Mouse (Mus musculus): Measurements from ENCODE around the gene Slc7a14. TPM values are rescaled to one million over a fixed set of nuclear protein-coding genes. Genes with fewer than 3 reads are reported as not detected.
A peak's percentile ranks its signal among the peaks of the same experiment; 100 is the strongest.

The Slc7a14 gene
- total and polyA plus RNA-seq, 3 experiments = 0.03 to 0.14 (median 0.12) TPM

DNA sequence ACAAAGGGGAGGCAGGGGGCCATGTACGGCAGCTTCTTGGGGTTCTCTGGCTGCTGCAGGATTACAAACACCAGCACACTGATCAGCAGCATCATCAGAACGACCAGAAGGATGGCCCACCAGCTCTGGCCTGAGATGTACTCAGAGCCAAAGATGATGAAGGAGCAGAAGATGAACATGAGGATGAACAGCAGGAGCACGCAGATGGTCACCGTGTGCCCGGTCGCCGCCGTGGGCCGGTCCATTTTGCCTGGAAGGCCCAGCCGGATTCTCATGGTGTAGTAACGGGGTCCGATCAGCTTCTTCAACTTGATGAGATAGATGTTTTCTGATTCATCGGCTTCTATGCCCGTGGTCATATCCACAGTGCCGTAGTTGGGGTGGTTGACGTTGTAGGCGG is 86.6 kb downstream of the Slc7a14 start:
- no peak for TF ChIP-seq POLR2A (IDR thresholded peaks at IDR 0.05; ENCODE audit: insufficient read depth, low read depth, low read length)
- TF ChIP-seq CTCF (IDR thresholded peaks at IDR 0.05) = no peak
- no peak for TF ChIP-seq EP300 (IDR thresholded peaks at IDR 0.05; ENCODE audit: insufficient read depth, low read depth, low read length)
- H3K4me1 ChIP-seq (ENCODE audit: control insufficient read depth, insufficient read depth, low read length) = no peaks in the 10 kb centered on the region
- 93% methylated on average over 17 of the region's 17 CpGs for WGBS
- H3K79me2 ChIP-seq (replicated peaks; ENCODE audit: control insufficient read depth, insufficient read depth, low read length) = no peaks in the 10 kb centered on the region
- H3K36me3 ChIP-seq (ENCODE audit: control insufficient read depth, insufficient read depth, low read length) = no peaks in the 10 kb centered on the region
- H3K27ac ChIP-seq = no peak overlapping the region
- no peak for DNase-seq
- H3K27me3 ChIP-seq (ENCODE audit: control insufficient read depth, insufficient read depth, low read length) = no peaks in the 10 kb centered on the region
- no peak overlapping the region for H3K4me3 ChIP-seq
- H3K9ac ChIP-seq (ENCODE audit: low read depth, low read length) = no peak overlapping the region
- intact Hi-C loops (cut with DNase I) = no loop called here

DNA sequence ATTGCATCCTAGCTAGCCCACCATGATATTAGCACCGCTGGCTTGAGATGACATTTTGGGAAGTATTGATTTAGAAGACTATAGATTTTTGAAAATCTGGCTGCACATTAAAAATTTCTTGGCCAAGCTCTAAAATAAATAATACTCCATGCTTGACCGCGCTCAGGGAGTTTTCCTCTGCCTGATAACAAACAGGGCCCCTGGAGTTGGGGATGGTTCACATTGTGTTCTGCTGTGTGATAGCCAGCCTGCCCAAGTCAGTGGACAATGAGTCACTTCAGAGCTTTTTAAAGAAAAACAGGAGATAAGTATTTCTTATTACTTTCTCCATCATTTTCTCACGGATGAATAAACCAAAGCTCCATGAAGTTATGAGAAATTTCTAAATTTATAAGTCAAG is 90.1 kb downstream of the Slc7a14 start:
- no peak for TF ChIP-seq POLR2A (IDR thresholded peaks at IDR 0.05; ENCODE audit: insufficient read depth, low read depth, low read length)
- DNase-seq = no peak
- Histone ChIP-seq H3K79me2 (replicated peaks; ENCODE audit: control insufficient read depth, insufficient read depth, low read length) (no peaks in the 10 kb centered on the region), H3K27me3 (ENCODE audit: control insufficient read depth, insufficient read depth, low read length) (no peaks in the 10 kb centered on the region), H3K4me1 (ENCODE audit: control insufficient read depth, insufficient read depth, low read length) (no peaks in the 10 kb centered on the region), H3K27ac (no peak overlapping the region), H3K9ac (ENCODE audit: low read depth, low read length) (no peak overlapping the region), H3K36me3 (ENCODE audit: control insufficient read depth, insufficient read depth, low read length) (no peaks in the 10 kb centered on the region), H3K4me3 (no peak overlapping the region)
- intact Hi-C loops (cut with DNase I) = no loop called here
- 49% methylated on average over 4 of the region's 4 CpGs for WGBS

DNA sequence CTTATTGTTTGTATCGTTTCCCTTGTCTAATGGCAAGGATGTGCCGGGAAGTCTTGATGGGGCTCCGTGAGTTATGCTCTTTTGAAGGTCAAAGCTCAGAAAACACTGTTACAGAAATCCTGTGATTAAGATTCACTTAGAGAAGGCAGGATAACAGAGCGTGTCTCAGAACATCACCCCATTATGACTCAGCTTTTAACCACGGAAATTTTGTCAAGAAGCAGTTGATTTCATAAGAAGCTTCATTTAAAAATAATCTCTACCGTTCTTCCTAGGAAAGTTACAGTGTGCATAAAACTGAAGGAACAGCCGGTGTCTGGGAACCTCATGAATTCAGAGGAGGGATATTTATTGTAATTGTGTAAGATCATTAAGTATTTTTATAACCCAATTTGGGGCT is 90.7 kb downstream of the Slc7a14 start:
- intact Hi-C loops (cut with DNase I) = no loop called here
- Histone ChIP-seq H3K9ac (ENCODE audit: low read depth, low read length) (no peak overlapping the region), H3K27ac (no peak overlapping the region), H3K27me3 (ENCODE audit: control insufficient read depth, insufficient read depth, low read length) (no peaks in the 10 kb centered on the region), H3K4me3 (no peak overlapping the region), H3K36me3 (ENCODE audit: control insufficient read depth, insufficient read depth, low read length) (no peaks in the 10 kb centered on the region), H3K79me2 (replicated peaks; ENCODE audit: control insufficient read depth, insufficient read depth, low read length) (no peaks in the 10 kb centered on the region), H3K4me1 (ENCODE audit: control insufficient read depth, insufficient read depth, low read length) (no peaks in the 10 kb centered on the region)
- TF ChIP-seq EP300 (IDR thresholded peaks at IDR 0.05; ENCODE audit: insufficient read depth, low read depth, low read length) (no peak), CTCF (IDR thresholded peaks at IDR 0.05) (no peak), POLR2A (IDR thresholded peaks at IDR 0.05; ENCODE audit: insufficient read depth, low read depth, low read length) (no peak)
- WGBS = 59% methylated on average over 7 of the region's 7 CpGs
- DNase-seq = no peak

DNA sequence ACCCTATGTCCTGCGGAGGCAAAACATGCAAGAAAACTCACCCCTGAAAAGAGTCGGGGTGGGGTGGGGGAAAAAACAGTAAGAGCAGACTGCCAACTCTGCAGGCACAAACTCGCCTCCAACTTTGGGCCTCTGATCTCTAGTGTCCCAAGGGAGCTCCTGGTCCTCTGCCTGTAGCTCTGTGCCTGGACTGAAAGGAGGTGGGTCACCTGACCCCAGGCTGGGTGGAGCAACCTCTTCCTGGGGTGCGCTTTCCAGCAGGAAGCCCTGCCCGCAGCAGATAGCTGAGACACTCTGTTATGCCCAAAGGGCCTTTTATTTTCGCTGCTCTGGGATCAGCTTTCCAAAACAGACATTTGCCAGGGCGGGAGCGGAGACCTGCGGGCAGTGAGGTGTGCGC is 92.7 kb downstream of the Slc7a14 start:
- Histone ChIP-seq H3K4me1 (ENCODE audit: control insufficient read depth, insufficient read depth, low read length) (no peaks in the 10 kb centered on the region), H3K4me3 (no peak overlapping the region), H3K9ac (ENCODE audit: low read depth, low read length) (no peak overlapping the region), H3K36me3 (ENCODE audit: control insufficient read depth, insufficient read depth, low read length) (no peaks in the 10 kb centered on the region), H3K27ac (no peak overlapping the region), H3K27me3 (ENCODE audit: control insufficient read depth, insufficient read depth, low read length) (no peaks in the 10 kb centered on the region), H3K79me2 (replicated peaks; ENCODE audit: control insufficient read depth, insufficient read depth, low read length) (no peaks in the 10 kb centered on the region)
- 53% methylated on average over 10 of the region's 10 CpGs for WGBS
- TF ChIP-seq EP300 (IDR thresholded peaks at IDR 0.05; ENCODE audit: insufficient read depth, low read depth, low read length) = no peak
- TF ChIP-seq CTCF (IDR thresholded peaks at IDR 0.05) = no peak
- TF ChIP-seq POLR2A (IDR thresholded peaks at IDR 0.05; ENCODE audit: insufficient read depth, low read depth, low read length) = no peak
- intact Hi-C loops (cut with DNase I) = no loop called here
- DNase-seq = peak in 1 of 2 experiments; percentile 25

DNA sequence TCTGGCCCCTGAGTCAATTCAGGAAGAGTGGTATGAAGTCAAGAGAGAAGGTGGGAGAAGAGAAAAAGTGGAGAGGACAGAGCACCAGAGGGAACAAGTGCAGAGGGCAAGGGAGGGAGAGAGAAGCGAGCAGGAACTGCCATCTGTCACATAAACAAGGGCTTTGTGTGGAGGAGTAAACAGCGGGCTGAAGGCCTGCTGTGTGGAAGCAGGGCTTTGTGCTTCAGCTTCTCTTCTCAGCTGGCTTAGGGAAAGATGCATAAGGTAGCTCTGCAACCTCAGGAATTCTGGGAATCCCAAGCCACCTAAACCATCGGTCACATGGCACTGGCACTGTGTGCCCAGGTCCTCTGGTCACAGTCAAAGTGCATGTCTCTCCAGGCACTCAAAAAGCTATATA is 96.4 kb downstream of the Slc7a14 start:
- no peak for TF ChIP-seq POLR2A (IDR thresholded peaks at IDR 0.05; ENCODE audit: insufficient read depth, low read depth, low read length)
- no peak for TF ChIP-seq EP300 (IDR thresholded peaks at IDR 0.05; ENCODE audit: insufficient read depth, low read depth, low read length)
- no peak for TF ChIP-seq CTCF (IDR thresholded peaks at IDR 0.05)
- no peak overlapping the region for H3K4me3 ChIP-seq
- H3K9ac ChIP-seq (ENCODE audit: low read depth, low read length) = no peak overlapping the region
- DNase-seq = no peak
- H3K27ac ChIP-seq = no peak overlapping the region
- no peaks in the 10 kb centered on the region for H3K79me2 ChIP-seq (replicated peaks; ENCODE audit: control insufficient read depth, insufficient read depth, low read length)
- no peaks in the 10 kb centered on the region for H3K4me1 ChIP-seq (ENCODE audit: control insufficient read depth, insufficient read depth, low read length)
- WGBS = 58% methylated on average over 3 of the region's 3 CpGs
- no peaks in the 10 kb centered on the region for H3K27me3 ChIP-seq (ENCODE audit: control insufficient read depth, insufficient read depth, low read length)
- no peaks in the 10 kb centered on the region for H3K36me3 ChIP-seq (ENCODE audit: control insufficient read depth, insufficient read depth, low read length)
- intact Hi-C loops (cut with DNase I) = no loop called here

DNA sequence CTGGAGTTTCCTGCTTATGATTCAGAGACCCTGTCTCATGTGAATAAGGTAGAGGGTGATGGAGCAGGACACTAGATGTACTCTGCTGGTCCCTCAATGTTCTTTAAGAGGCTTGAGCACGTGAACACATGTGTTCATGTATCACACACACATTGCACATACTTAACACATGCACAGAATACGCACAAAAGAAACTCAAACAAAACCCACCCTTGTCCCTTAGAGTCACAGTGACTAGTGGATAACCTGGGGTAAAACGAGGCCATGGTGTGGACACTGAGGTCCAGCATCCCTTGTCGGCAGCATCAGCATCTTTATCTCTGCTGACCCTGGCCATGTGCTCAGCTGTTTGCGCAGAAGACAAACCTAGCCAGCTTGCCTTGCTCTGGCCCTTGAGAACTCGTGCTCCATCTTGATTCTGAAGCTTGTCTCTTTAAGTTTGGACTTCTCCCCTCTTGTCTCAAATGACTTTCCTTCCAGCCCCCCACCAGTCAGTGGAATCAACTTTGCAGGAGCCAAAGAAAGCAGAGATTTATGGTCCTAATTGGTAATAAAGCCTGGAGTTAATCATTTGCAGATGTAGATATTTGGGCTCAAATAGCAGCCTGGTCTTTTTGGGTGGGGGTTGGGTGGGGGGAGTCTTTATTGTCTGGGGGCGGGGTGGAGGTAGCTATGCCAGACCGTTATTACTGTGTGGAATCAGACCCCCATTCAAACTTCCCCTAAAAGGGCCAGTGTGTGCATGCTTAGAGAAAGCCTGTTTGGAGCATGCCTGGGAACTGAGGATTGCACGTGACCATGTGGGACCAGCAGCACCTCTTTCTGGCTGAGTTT is 97.8 kb downstream of the Slc7a14 start:
- H3K4me3 ChIP-seq = no peak overlapping the region
- TF ChIP-seq POLR2A (IDR thresholded peaks at IDR 0.05; ENCODE audit: insufficient read depth, low read depth, low read length) (no peak), EP300 (IDR thresholded peaks at IDR 0.05; ENCODE audit: insufficient read depth, low read depth, low read length) (no peak), CTCF (IDR thresholded peaks at IDR 0.05) (no peak)
- H3K4me1 ChIP-seq (ENCODE audit: control insufficient read depth, insufficient read depth, low read length) = no peaks in the 10 kb centered on the region
- no peaks in the 10 kb centered on the region for H3K79me2 ChIP-seq (replicated peaks; ENCODE audit: control insufficient read depth, insufficient read depth, low read length)
- H3K36me3 ChIP-seq (ENCODE audit: control insufficient read depth, insufficient read depth, low read length) = no peaks in the 10 kb centered on the region
- 60% methylated on average over 9 of the region's 9 CpGs for WGBS
- no peak overlapping the region for H3K27ac ChIP-seq
- DNase-seq = no peak
- intact Hi-C loops (cut with DNase I) = no loop called here
- H3K27me3 ChIP-seq (ENCODE audit: control insufficient read depth, insufficient read depth, low read length) = no peaks in the 10 kb centered on the region
- H3K9ac ChIP-seq (ENCODE audit: low read depth, low read length) = no peak overlapping the region
